Mouse (Mus musculus): ENCODE results near the gene Pias1. TPM values are rescaled to one million over a fixed set of nuclear protein-coding genes. Genes with fewer than 3 reads are reported as not detected.
"Not testable (repeated sequence)": the region's sequence is repeated elsewhere in the genome, so short reads cannot be mapped to it uniquely, and the experiment has no call there.

The Pias1 gene
- total and polyA plus RNA-seq, 2 experiments from 2014 or later: 37.2 to 48.7 TPM

GRCm38 (mm10) chr9:62894486-62894885, 93.2 kb downstream of the Pias1 start:
- Histone ChIP-seq H3K4me2 (ENCODE audit: low read depth, low read length) (no peak overlapping the region), H3K9me3 (ENCODE audit: low read length) (no peaks in the 10 kb centered on the region), H3K4me3 (ENCODE audit: low read length) (no peak overlapping the region), H3K27ac (no peak overlapping the region), H3K9ac (replicated peaks; ENCODE audit: low read length) (no peak overlapping the region), H3K36me3 (ENCODE audit: insufficient read depth, low read length) (peaks cover 14% of the 10 kb centered on the region), H3K4me1 (ENCODE audit: insufficient read depth, low read length) (no peaks in the 10 kb centered on the region), H3K27me3 (ENCODE audit: insufficient read depth, low read length) (no peaks in the 10 kb centered on the region)
- 48% methylated on average over 1 of the region's 1 CpGs for WGBS
- DNase-seq (ENCODE audit: low spot score) (no peak), ATAC-seq (no peak)
- no peak for TF ChIP-seq CTCF (IDR thresholded peaks at IDR 0.05; ENCODE audit: low read depth)

DNA sequence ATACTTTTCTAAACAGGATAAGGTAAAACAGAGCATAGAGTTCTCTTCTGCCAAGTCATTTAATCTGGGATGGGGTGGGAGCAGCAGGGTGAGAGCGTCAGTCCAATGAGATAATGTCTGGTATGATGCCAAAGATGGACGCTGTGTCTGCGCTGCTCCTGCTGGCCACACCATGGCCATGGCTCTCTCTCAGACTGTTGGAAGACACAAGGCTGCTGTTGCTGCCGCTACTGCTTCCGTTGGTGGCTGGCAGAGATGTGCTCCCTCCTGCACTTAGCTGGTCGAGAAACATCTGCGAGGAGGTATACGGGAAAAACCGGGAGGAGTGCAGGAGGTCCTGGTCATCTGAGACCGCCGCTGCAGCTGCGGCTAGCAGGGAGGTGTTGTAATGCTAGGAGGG, 105.9 kb downstream of the Pias1 start:
- no peak overlapping the region for H3K4me3 ChIP-seq (ENCODE audit: low read length)
- no peak overlapping the region for H3K4me2 ChIP-seq (ENCODE audit: low read depth, low read length)
- no peaks in the 10 kb centered on the region for H3K4me1 ChIP-seq (ENCODE audit: insufficient read depth, low read length)
- no peaks in the 10 kb centered on the region for H3K27me3 ChIP-seq (ENCODE audit: insufficient read depth, low read length)
- H3K9me3 ChIP-seq (ENCODE audit: low read length): no peaks in the 10 kb centered on the region
- TF ChIP-seq CTCF (IDR thresholded peaks at IDR 0.05; ENCODE audit: low read depth): peak; percentile 49
- H3K9ac ChIP-seq (replicated peaks; ENCODE audit: low read length): no peak overlapping the region
- H3K27ac ChIP-seq: no peak overlapping the region
- DNase-seq (ENCODE audit: low spot score) (peak; percentile 60), ATAC-seq (peak; percentile 67)
- H3K36me3 ChIP-seq (ENCODE audit: insufficient read depth, low read length): peaks cover 25% of the 10 kb centered on the region
- WGBS: 69% methylated on average over 12 of the region's 12 CpGs

DNA sequence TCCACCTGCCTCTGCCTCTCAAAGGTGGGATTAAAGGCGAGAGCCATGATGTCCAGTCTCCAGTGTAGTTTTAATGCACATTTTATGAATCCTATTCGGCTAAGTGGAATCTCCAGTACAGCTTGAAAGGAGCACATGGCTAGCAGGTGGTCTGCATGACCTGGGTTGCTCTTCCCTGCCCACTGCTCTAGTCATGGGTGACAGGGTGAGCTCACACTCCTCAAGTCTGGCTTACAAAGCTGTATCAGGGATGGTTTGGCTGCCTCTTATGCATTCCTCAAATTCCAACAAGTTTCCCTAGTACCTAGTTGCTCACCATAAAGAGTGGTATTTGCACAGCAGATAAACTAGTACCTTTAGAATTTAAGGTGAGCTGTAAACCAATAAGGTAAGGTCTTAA, 109.9 kb downstream of the Pias1 start:
- Histone ChIP-seq H3K27ac (no peak overlapping the region), H3K9ac (replicated peaks; ENCODE audit: low read length) (no peak overlapping the region), H3K4me1 (ENCODE audit: insufficient read depth, low read length) (no peaks in the 10 kb centered on the region), H3K36me3 (ENCODE audit: insufficient read depth, low read length) (peaks cover 14% of the 10 kb centered on the region; the same call in 1 of the 2 replicates), H3K27me3 (ENCODE audit: insufficient read depth, low read length) (no peaks in the 10 kb centered on the region), H3K4me3 (ENCODE audit: low read length) (no peak overlapping the region), H3K9me3 (ENCODE audit: low read length) (no peaks in the 10 kb centered on the region), H3K4me2 (ENCODE audit: low read depth, low read length) (no peak overlapping the region)
- no peak for DNase-seq (ENCODE audit: low spot score)
- ATAC-seq: no peak
- WGBS: 88% methylated on average over 2 of the region's 2 CpGs
- no peak for TF ChIP-seq CTCF (IDR thresholded peaks at IDR 0.05; ENCODE audit: low read depth)

GRCm38 (mm10) chr9:62876966-62877616, 110.6 kb downstream of the Pias1 start:
- ATAC-seq (no peak), DNase-seq (ENCODE audit: low spot score) (no peak)
- no peak for TF ChIP-seq CTCF (IDR thresholded peaks at IDR 0.05; ENCODE audit: low read depth)
- Histone ChIP-seq H3K9me3 (ENCODE audit: low read length) (no peaks in the 10 kb centered on the region), H3K9ac (replicated peaks; ENCODE audit: low read length) (no peak overlapping the region), H3K4me1 (ENCODE audit: insufficient read depth, low read length) (no peaks in the 10 kb centered on the region), H3K4me2 (ENCODE audit: low read depth, low read length) (no peak overlapping the region), H3K36me3 (ENCODE audit: insufficient read depth, low read length) (peaks cover 14% of the 10 kb centered on the region; the same call in 1 of the 2 replicates), H3K27ac (no peak overlapping the region), H3K4me3 (ENCODE audit: low read length) (no peak overlapping the region), H3K27me3 (ENCODE audit: insufficient read depth, low read length) (no peaks in the 10 kb centered on the region)
- 84% methylated on average over 7 of the region's 7 CpGs for WGBS

DNA sequence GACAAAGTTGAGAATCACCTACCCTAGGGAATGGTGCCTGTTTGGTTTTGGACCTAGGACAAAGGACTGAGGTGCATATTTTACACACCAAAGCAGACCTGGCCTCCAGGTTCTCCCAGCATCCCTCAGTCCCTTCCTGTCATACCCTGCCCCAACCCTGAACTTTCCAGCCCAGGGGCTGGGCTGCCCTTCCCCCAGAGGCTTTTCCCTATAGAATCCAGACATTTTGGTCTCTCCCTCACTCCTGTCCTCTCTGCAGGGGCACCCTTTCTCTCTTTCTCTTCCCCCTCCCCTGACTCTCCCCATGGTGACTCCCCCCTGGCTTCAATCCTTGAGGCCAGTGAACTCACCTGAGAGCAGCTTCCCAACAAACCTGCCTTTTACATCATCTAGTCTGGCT, 117.0 kb downstream of the Pias1 start:
- no peak for DNase-seq (ENCODE audit: low spot score)
- H3K4me3 ChIP-seq (ENCODE audit: low read length): no peak overlapping the region
- H3K36me3 ChIP-seq (ENCODE audit: insufficient read depth, low read length): no peaks in the 10 kb centered on the region
- H3K9ac ChIP-seq (replicated peaks; ENCODE audit: low read length): no peak overlapping the region
- no peaks in the 10 kb centered on the region for H3K4me1 ChIP-seq (ENCODE audit: insufficient read depth, low read length)
- H3K9me3 ChIP-seq (ENCODE audit: low read length): no peaks in the 10 kb centered on the region
- ATAC-seq: no peak
- H3K4me2 ChIP-seq (ENCODE audit: low read depth, low read length): no peak overlapping the region
- no peaks in the 10 kb centered on the region for H3K27me3 ChIP-seq (ENCODE audit: insufficient read depth, low read length)
- TF ChIP-seq CTCF (IDR thresholded peaks at IDR 0.05; ENCODE audit: low read depth): no peak
- H3K27ac ChIP-seq: no peak overlapping the region

- 96% methylated on average over 4 of the region's 4 CpGs for WGBS
- H3K9ac ChIP-seq (replicated peaks; ENCODE audit: low read length); DNase-seq (ENCODE audit: low spot score); H3K27me3 ChIP-seq (ENCODE audit: insufficient read depth, low read length); H3K27ac ChIP-seq; ATAC-seq; H3K36me3 ChIP-seq (ENCODE audit: insufficient read depth, low read length); H3K4me1 ChIP-seq (ENCODE audit: insufficient read depth, low read length); H3K4me2 ChIP-seq (ENCODE audit: low read depth, low read length); H3K4me3 ChIP-seq (ENCODE audit: low read length); H3K9me3 ChIP-seq (ENCODE audit: low read length): not testable (repeated sequence)
These were observed 118.5 kb downstream of the Pias1 start for GRCm38 (mm10) chr9:62869236-62869635.

DNA sequence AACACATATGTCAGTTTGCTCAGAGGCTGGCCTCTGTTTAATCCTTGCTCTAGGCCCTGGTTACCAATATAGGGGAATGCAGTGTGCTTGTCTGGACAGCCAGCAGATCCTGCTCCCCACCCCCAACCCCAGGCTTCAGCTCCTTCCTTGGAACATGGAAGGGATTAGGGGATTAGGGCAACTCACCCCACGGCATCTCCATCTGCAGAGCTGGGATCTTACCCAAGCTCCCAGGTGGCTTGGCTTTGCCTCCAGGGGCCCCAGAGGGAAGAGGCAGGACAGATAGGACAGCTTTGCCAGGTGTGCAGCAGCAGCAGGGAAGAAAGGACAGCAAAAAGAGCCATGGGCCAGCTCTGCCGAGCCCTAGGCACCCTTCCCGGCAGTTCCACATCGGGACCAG, 126.9 kb downstream of the Pias1 start:
- Histone ChIP-seq H3K4me1 (ENCODE audit: insufficient read depth, low read length) (no peaks in the 10 kb centered on the region), H3K27ac (no peak overlapping the region), H3K4me3 (ENCODE audit: low read length) (no peak overlapping the region), H3K4me2 (ENCODE audit: low read depth, low read length) (no peak overlapping the region), H3K27me3 (ENCODE audit: insufficient read depth, low read length) (no peaks in the 10 kb centered on the region), H3K9ac (replicated peaks; ENCODE audit: low read length) (no peak overlapping the region), H3K36me3 (ENCODE audit: insufficient read depth, low read length) (no peaks in the 10 kb centered on the region), H3K9me3 (ENCODE audit: low read length) (no peaks in the 10 kb centered on the region)
- no peak for DNase-seq (ENCODE audit: low spot score)
- TF ChIP-seq CTCF (IDR thresholded peaks at IDR 0.05; ENCODE audit: low read depth): no peak
- 64% methylated on average over 4 of the region's 4 CpGs for WGBS
- ATAC-seq: no peak

- H3K4me2 ChIP-seq (ENCODE audit: low read depth, low read length); ATAC-seq; H3K27ac ChIP-seq; H3K27me3 ChIP-seq (ENCODE audit: insufficient read depth, low read length); H3K9ac ChIP-seq (replicated peaks; ENCODE audit: low read length); H3K9me3 ChIP-seq (ENCODE audit: low read length); H3K36me3 ChIP-seq (ENCODE audit: insufficient read depth, low read length); DNase-seq (ENCODE audit: low spot score); H3K4me1 ChIP-seq (ENCODE audit: insufficient read depth, low read length); H3K4me3 ChIP-seq (ENCODE audit: low read length): not testable (repeated sequence)
- 63% methylated on average over 6 of the region's 7 CpGs for WGBS
These were observed 127.6 kb downstream of the Pias1 start for GRCm38 (mm10) chr9:62860102-62860501.
